Mouse (Mus musculus) CD4-positive, CD25-positive, alpha-beta regulatory T cell, adult 2 months (primary cell): ENCODE data around the gene Maml3.

ENCODE experiments used
- DNase-seq: peaks from one replicate; pipeline ENCODE4 v3.0.0-alpha.2; 2012; ENCODE audit warnings: low read depth, low spot score

Maml3 gene

DNA sequence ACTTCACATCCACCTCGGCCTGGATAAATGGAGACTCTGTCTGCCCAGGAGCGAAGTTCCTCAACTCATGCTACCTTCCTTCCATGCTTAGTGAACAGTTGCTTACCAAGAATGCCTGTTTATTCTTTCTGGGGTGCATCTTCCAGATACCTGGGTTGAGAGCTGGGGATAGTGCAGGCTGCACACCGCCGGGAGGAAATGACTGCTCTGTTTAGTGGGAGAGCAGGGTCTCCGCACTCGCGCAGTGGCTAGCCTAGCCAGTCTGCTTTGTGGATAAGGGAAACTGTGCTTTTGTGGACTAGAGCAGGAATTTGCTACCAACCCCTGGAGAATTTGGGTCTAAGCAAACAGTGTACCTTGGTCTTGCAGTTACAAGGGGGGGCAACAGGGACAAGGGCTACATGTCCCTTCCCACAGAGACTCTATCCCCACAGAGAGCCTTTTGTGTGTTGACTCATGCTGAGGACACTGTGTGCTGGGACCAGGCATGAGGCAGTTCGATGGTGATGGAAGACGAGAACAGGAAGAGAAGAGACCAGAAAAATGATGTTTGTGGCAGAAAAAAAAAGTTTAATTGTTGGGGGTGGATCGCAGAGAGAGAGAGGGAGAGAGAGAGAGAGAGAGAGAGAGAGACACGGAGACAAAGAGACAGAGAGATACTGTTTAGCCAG lies 442.9 kb downstream of the Maml3 start:
- peak; percentile 29 for DNase-seq

DNA sequence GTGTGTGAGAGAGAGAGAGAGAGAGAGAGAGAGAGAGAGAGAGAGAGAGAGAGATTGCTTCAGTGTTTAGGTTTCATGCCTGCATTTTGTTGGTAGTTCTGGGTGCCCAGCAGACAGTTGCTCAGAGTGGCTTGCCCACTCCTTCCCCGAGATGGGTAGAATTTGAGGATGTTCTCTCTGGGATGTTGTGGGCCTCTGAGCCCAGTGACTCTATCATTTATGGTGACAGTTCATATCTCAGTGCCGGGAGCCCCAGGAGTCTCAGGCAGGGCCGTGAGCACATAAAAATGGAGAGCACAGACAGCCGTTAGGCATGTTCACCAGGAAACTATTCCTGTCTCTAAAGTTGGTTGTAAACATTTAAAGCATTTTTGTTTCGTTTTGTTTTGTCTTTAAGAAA lies 443.5 kb downstream of the Maml3 start:
- peak; percentile 22 for DNase-seq

DNA sequence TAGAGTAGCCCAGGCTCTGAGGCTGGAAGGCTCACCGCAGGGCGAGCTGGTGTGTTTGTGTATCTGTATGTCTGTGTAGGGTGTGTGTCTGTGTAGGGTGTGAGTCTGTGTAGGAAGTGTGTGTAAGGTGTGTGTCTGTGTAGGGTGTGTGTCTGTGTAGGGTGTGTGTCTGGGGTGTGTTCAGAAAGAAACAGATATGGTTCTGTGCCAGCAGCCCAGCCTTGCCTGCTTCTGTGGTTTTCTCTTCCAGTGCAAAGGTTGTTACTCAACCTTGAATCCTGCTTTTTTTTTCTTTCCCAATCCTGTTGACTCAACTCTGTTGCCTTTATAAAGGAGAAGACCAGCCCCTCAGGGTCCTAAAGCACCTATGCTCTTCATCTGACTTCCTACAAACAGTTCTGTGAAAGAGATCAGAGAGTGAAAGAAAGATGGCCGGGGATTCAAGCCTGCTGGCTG lies 444.0 kb downstream of the Maml3 start:
- peak; percentile 42 for DNase-seq

DNA sequence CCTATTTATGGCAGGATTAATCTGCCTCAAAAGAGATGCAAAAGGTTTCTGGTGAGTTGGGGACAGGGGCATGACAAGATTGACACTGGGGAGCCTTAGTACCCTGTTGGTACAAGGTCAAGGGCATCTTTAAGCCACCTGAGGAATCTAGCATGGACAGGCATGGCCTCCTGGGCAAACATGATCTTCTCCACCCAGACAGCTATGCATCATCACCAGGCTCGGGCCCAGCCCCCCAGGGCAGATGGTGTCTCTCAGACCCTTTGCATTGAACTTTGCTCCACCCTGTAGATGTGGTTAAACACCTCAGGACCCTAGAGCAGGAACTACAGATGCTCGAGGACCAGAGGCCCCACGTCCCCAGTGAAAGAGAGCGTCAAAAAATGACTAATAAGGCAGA lies 444.8 kb downstream of the Maml3 start, which contains the start of gene Mgst2:
TSS of gene Mgst2 (plus strand) at position 301 of the 400 bp plus-strand sequence.
- DNase-seq, result peak; percentile 23

DNA sequence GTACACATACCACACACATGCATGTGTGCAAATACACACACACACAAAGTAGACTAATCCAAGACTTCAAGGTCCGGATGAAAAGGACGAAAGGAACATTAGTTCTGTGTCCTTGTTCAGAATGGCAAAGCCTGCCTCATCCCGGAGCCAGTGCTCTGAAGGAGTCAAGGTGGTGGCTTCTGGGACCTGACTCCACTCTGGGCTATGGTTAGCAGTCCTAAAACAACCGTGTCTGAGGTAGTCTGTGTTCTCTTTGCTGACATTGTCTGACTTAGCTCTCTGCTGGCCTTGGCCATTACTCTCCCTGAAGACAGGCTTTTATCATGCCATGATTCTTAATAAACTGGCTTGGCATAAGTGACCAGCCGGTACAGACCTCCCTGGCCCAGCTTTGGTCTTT lies 445.5 kb downstream of the Maml3 start:
- DNase-seq, result no peak

DNA sequence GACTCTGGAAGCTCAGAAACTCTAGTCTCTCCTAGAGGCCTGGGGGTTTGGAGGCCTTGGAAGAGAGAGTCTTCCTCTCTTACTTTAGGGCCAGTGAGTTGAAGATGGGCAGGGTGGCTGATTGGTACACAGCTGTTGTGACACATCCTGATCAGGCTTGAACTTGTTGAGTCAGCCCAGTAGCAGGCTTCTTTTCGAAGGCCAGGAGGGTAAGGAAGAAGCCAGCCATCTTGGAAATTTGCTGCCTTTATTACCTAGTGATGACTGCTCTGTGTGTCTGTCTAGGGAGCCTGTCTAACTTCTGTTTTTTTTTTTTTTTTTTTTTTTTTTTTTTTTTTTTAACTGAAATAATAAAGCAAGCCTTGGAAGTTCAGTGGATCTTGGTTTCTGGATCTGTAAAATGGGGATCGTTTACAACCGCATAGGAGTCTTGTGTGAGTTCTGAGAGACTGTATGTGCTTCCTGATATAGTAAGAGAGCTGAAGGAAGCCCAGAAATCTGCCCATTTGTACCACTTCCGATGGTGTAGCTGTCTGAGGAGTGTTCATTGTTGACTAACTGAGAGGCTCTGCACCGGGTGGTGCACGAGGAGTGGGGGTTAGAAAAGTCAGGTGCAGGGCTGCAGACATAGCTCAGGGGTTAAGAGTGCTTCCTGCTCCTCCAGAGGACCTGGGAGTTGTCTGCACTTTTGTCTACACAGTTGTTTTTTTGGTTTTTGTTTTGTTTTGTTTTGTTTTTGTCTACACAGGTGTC lies 450.4 kb downstream of the Maml3 start:
- DNase-seq, result peak; percentile 82

DNA sequence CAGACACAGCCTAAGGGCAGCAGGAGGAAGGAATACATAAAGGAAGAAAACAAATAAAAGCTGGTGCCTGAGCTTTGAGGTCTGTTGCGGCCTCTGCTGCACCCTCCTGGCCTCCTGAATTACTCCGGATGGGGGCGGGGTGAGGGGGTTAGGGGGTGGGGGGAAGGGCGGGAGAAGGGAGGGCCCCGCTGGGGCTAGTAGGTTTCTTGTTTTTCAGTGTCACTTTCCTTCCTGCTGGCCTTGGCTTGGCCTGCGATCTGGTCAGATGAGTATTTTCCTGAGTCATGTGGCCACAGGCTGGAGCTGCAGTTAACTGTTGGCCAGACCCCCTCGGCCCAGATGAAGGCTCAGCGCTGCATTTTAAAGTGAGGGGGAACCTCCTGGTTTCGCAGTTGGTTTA lies 452.2 kb downstream of the Maml3 start:
- DNase-seq, result peak; percentile 77

DNA sequence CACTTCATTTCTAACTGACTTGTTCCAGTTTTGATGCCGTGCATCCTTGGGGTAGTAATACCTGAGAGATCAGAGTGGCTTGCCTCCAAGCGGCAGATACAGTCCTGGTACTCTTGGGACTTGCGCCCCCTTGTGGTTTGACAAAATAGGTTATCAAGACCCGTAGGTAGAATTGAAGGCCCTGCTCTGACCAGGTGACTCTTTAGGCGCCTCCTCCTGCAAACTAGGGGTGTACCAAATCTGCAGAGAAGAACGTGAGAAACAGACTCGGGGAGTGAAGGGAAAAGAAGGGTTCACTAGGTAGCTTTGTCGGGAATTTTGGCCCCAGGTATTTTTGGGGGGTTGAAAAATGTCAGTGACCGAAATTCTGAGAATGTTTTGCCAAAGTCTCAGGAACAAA lies 452.6 kb downstream of the Maml3 start:
- peak; percentile 93 for DNase-seq

DNA sequence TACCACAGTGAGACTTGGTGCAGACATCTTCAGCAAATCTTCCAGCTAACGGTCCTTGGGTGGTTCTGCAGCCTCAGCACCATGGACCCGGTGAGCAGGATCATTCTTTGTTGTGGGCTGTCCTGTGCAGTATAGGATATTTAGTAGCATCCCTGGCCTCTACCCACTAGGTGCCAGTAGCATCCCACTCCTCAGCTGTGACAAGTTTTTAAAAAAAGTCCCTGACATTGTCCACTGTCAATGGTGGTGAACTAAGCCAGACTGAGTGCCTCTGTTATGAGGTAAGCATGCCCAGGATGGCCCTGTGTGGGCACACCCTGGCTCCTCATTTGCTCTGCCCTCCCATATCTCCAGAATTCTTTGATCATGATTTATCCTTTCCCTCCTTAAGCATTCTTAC lies 453.7 kb downstream of the Maml3 start:
- DNase-seq, result no peak

DNA sequence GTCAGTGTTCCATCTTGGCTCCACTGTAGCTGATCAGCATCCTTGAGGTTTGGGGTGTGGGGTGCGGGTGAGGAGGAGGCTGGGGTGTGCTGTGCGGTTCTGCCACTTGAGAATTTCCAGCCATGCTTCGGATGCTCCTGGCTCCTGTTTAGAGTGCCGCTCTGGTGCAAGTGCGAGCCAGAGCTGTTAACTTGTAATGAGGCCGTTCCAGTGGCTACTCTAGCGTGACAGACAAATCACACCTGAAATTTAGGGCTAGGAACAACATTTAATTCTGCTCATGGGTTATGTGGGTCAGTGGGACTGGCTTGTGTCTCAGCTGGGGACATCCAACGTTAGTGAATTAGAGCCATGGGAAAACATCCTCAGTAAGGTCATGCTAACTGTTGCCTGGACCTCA lies 454.9 kb downstream of the Maml3 start:
- DNase-seq, result no peak

DNA sequence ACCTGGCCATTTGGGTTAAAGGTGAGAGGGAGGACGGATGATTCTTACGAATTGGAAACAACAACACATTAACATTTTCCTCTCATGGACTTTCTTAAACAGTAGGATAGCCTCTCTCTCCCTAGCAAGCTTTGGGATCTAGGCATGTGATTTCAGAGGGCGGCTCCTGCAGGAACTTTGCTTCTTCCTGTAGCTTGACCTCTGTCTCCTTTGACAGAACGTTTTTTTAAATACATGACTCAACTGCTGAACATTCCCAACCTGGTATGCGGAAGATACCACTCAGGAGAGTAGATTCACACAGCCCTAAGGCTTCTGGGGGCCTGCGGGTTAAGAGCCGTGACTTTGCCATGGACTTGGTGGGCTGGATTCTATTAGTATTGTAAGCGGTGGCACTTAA lies 455.4 kb downstream of the Maml3 start:
- DNase-seq, result no peak

DNA sequence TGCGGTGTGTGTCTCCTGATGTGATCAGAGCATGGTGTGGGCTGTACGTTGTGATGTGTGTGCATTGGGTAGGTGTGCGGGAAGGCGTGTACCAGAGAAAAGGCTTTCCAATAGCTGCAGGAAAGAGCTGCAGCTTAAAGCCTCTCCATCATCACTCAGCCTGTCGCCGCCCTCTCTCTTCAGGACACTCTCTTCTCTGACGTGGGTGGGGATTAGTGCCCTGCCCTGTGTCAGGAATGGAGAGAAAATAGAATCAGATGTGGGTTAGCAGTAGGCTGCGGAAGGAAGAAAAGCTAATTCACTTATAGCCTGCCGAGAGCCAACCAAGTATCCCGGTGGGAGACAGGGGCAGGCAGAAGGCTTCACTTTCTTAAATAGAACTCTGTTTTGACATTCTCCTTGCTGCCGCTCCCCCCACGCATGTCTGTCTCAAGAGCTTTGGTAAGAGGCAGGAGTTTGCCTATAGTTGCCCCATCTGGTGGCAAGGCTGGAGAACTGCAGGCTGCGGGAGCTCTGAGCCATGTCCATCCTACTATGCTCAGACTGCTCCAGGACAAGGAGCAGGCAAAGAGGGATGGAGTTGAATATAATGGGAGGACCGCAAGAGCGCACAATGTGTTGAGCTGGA lies 456.7 kb downstream of the Maml3 start:
- peak; percentile 88 for DNase-seq

DNA sequence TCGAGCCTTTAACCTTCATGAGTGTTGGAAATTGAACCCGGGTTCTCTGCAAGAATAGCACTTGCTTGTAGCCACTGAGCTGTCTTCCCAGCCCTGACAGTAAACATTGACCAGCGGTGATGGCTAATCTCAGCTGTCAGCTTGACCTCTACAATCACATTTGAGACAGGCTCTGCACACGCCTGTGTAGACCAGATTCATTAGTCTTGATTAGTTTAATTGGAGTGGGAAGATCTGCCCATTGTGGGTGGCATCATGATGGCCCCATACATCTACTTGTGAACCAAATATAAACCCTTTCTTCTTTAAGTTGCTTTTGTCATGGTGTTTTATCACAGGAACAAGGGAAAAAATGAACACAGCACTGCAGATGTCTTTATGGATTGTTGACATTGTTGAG lies 457.5 kb downstream of the Maml3 start:
- no peak for DNase-seq

DNA sequence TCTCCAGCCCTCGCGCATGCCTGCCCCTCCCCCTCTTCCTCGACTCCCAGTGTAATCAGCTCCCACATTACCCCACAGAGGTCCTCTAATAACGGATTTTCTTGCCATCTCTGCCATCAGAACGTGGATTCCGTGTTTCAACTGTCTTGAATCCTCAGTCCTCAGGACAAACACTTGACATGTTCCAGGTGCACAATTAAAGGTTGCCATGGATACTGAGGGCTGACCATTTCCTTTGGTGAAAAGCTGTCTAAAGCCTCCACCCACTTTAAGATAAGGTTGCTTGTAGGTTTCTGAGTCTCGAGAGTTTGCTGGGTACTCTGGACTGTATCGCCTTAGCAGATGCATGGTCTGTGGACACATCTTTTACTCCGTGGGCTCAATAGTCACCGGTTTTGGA lies 458.6 kb downstream of the Maml3 start:
- no peak for DNase-seq

DNA sequence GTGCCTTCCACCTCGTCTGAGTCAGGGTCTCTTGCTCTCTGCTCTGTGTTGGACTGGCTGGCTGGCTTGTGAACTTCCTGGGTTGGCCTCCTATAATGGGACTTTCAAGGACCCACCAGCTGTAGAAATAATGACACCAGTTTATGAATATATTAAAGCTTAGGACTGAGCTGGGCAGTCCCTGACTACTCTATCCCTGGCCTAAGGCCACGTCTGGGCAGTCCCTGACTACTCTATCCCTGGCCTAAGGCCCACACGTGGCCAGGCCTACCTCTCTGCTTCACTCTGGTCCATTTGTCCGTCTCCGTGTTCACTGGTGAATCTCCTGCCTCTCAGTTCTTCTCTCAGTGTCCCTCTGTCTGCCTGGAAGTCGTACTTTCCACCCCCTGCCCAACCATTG lies 459.4 kb downstream of the Maml3 start:
- no peak for DNase-seq

DNA sequence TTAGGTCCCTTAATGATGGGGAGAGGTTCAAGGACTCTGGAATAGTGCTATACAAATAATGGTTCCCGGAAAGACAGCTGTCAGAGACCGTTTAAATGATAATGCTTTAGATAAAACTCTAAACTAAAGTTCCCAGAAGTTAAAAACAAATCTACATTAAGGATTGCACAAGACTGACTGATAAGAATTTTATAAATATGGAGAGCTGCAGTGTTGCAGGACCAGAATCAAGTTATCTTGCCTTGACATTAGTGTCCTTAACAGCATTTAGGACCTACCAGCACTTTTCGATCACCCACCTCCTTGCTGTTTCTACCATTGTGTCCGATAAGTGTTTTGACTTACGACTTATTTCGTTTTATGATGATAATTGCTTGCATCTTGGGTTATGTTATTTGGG lies 466.6 kb downstream of the Maml3 start:
- no peak for DNase-seq

DNA sequence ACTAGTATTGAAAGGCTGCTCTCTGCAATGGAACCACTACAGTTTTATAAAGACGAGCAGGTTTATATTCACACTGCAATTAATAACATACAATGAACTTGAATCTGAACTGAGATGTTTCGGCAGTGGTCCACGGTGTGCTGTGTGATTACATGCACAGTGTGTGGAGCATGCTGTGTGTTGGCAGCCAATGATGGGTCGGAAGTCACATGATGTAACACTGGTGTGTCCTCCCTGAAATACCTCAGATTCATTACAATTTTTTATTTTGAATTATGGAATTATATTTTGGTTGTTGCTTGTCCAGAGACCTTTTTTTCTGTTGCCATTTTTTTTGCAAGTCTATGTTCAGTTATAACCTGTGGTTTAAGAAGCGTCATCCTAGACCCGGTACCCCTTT lies 467.6 kb downstream of the Maml3 start:
- DNase-seq, result no peak

DNA sequence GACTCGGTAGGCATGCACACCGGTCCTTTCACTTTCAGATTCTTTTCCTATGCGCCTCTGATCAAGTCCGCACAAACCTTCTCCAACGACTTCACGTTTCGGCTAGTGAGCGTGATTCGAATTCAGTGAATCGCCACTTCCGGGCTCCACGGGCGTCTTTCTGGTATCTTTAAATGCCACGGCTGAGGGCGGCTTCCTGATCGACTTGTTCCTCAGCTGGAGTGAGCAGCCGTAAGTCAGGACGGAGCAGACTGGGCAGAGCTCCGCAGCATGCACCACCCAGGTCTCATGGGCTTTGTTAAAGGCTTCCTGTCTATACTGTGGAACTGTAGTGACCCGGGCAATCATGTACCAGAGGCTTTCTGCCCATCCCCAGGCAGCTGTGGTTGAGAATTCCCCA lies 468.2 kb downstream of the Maml3 start:
- DNase-seq, result peak; percentile 78

DNA sequence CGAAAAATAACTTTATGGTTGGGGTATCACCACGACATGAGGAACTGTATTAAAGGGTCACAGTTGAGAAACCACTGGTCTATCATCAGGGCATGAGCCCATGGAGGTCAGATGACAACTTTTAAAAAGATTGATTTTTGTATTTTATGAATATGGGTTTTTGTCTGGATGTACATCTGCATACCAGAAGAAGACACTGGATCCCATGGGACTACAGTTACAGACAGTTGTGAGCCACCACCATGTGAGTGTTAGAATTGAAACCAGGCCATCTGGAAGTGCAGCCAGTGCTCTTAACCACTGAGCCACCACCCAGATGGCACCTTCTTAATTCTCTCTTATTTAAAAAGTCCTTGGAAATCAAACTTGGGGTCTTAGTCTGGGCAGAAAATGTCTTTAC lies 468.9 kb downstream of the Maml3 start:
- no peak for DNase-seq
